Mouse (Mus musculus) cerebellum, adult 2 months (tissue): Measurements from ENCODE around the gene Olfr1506. TPM values are rescaled to one million over a fixed set of nuclear protein-coding genes. Genes with fewer than 3 reads are reported as not detected.
"Not testable (repeated sequence)": the region's sequence is repeated elsewhere in the genome, so short reads cannot be mapped to it uniquely, and the experiment has no call there.

Source experiments
- DNase-seq, 2 experiments: peaks; one replicate each; pipeline ENCODE4 v3.0.0; 2021
- H3K27ac ChIP-seq: fragments of 200-500 bp; 2 replicates; pipeline ENCODE4 v1.5.1; 2012; ENCODE audit warnings: low read length, control low read depth, inconsistent platforms; ENCODE audit not compliant: insufficient read depth
- H3K27me3 ChIP-seq: fragments of 200-500 bp; 2 replicates; pipeline ENCODE4 v1.6.1; 2012; ENCODE audit warnings: inconsistent platforms, mild to moderate bottlenecking, low read length, moderate library complexity; ENCODE audit not compliant: control insufficient read depth, insufficient read depth
- H3K4me1 ChIP-seq: fragments of 200-500 bp; 2 replicates; pipeline ENCODE4 v1.6.1; 2011; ENCODE audit warnings: low read length; ENCODE audit not compliant: control insufficient read depth, insufficient read depth
- H3K4me3 ChIP-seq: fragments of 200-500 bp; replicated peaks from 2 replicates; pipeline ENCODE3; 2011; ENCODE audit warnings: mild to moderate bottlenecking, low read depth, low read length, control low read depth; ENCODE audit not compliant: insufficient read depth
- CTCF ChIP-seq: fragments of 200-500 bp; IDR thresholded peaks from 2 replicates; pipeline ENCODE4 v1.5.1; 2011; ENCODE audit warnings: low read depth, mild to moderate bottlenecking, control low read depth, low read length, moderate library complexity, borderline replicate concordance; ENCODE audit not compliant: insufficient read depth
- POLR2A ChIP-seq: fragments of 200-500 bp; IDR thresholded peaks from 2 replicates; pipeline ENCODE4 v1.6.1; 2011; ENCODE audit warnings: low read length, control low read depth, borderline replicate concordance; ENCODE audit not compliant: insufficient read depth
- WGBS: fragments of 180-500 bp; shearing (Covaris S2); methylation state at CpG from one replicate; pipeline ENCODE4 v1.1.7; 2018; 5-methylcytosine and 5-hydroxymethylcytosine counted together
- polyA plus RNA-seq: library from polyadenylated mRNA; depleted of rRNA; stranded (reverse); fragments of >200 nt; gene quantifications from 2 replicates; pipeline ENCODE4 v1.2.3, GENCODE M21; 2012; rRNA removed

The Olfr1506 gene
- not detected in 2 replicates for polyA plus RNA-seq

DNA sequence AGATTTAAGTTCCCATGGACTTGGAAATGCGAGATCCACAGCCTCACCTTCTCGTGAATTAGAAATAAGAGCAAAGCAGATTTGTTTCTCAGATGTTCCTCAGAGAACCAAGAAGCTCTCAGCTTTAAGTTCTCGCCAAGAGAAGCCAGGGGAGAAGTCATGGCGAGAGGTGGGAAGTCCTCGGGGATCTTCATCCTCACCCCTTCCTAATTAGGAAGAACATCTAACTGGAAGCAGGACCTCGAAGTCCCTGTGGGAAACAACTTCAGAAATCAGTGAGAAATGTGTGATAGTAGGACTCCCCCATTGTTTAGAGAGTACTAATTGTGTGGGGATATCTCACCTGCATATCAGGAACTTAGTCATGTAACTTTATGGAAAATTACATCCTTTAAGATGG, at the start of gene Olfr1506:
Gene Olfr1506, minus strand, starts transcription at position 101 of the 400 bp plus-strand sequence.
- not testable (repeated sequence) for H3K4me3 ChIP-seq, H3K27ac ChIP-seq, H3K4me1 ChIP-seq, H3K27me3 ChIP-seq, DNase-seq
- no CpG with 5 or more reads among the region's 6 CpGs for WGBS

DNA sequence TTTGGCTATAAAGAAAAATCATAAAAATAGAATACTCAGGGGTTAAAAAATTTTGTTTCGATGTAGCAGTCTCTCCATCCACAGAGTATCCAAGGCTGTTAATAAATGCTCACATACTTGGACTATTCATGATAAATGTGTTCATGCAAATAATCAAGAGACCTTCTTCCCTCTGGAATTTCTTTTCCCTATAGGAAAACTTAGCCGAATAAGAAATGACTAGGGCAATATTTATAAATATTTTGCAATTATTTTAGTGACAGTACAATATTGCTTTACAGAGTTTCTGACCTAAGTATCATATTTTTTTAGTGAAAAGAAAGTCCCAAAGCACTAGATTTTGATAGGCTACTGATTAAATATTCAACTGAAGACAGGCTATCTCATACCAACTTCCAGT, 46.6 kb upstream of the Olfr1506 start, which contains the start of gene Olfr1271:
Gene Olfr1271, minus strand, starts transcription at position 101 of the 400 bp plus-strand sequence.
- no peak for DNase-seq
- no peak within 1 kb of the TSS for H3K27ac ChIP-seq
- 88% methylated on average over 2 of the region's 2 CpGs for WGBS
- TF ChIP-seq POLR2A: no peak
- no peak for TF ChIP-seq CTCF
- H3K4me3 ChIP-seq: no peak within 1 kb of the TSS
- H3K27me3 ChIP-seq: no peaks in the 10 kb centered on the region
- no peaks in the 10 kb centered on the region for H3K4me1 ChIP-seq

DNA sequence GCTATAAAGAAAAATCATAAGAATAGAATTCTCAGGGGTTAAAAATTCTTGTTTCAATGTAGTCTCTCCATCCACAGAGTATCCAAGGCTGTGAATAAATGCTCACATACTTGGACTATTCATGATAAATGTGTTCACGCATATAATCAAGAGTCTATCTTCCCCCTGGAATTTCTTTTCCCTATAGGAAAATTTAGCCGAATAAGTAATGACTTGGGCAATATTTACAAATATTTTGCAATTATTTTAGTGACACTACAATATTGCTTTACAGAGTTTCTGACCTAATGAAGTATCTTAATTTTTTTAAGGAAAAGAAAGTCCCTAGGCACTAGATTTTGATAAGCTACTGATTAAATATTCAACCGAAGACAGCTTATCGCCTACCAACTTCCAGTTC, 33.2 kb upstream of the Olfr1506 start, which contains the start of gene Olfr142:
Gene Olfr142, minus strand, starts transcription at position 101 of the 400 bp plus-strand sequence.
- Histone ChIP-seq H3K27me3 (no peaks in the 10 kb centered on the region), H3K4me3 (no peak within 1 kb of the TSS), H3K4me1 (no peaks in the 10 kb centered on the region), H3K27ac (no peak within 1 kb of the TSS)
- TF ChIP-seq CTCF (no peak), POLR2A (no peak)
- DNase-seq: no peak
- WGBS: 93% methylated on average over 4 of the region's 4 CpGs

DNA sequence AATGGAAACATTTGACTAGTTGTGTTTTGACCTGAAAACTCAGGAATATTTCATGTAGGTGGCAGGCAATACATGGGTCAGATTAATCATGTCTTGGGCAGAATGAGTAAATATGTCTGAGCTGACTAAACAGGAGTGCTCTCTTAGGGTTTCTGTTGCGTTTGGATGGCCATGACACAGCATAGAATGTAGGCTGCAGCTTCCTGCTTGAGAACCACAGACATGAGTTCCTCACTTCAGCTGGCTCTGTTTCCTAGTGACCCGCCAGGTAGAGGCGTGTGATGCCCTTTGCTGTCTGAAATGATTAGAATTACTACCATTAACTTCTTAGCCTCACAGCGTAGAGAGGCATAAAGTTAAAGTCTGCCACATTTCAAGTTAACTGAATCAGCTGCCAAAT, 24.7 kb downstream of the Olfr1506 start:
- not testable (repeated sequence) for DNase-seq, H3K27me3 ChIP-seq, H3K4me1 ChIP-seq, H3K27ac ChIP-seq, H3K4me3 ChIP-seq
- no CpG with 5 or more reads among the region's 4 CpGs for WGBS

DNA sequence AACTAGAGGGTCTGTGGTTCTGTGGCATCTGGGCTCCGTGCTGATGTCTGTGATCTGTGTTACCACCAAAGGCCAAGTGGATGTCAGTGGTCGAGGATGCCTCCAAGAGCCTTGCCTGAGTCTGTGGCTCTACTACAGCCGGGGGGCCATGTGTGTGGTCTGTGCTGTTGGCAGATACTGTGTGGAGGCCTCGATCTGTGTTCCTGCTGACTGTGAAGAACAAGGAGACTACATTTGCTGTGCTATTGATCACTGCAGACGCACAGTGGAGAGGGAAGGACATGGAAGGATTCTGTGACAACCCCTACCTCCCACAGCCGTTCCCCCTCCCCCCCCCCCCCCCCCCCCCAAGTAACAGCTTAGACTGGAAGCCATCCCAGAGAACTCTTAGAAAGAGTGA, 29.0 kb downstream of the Olfr1506 start:
- H3K4me3 ChIP-seq, H3K27ac ChIP-seq, H3K4me1 ChIP-seq, H3K27me3 ChIP-seq, DNase-seq: not testable (repeated sequence)
- WGBS: no CpG with 5 or more reads among the region's 6 CpGs

DNA sequence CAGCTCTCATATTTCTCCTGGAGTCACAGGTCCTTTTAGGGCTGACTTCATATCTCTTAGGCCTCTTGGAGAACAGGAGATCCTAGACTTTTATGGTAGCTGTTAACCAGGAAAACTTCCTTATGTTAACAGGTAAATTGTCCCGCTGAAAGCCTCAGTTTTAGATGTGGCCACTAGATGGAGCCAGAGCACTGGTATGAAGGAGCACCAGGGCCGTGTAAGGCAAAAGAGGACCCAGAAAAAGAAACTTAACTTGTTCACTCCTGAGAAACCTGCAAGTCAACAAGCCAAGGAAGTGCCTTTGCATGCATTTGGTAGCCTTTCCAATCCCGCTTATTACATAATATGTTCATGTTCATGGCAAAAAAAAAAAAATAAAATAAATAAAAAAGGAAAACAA, 29.5 kb downstream of the Olfr1506 start:
- WGBS: no CpG with 5 or more reads among the region's 3 CpGs
- not testable (repeated sequence) for H3K4me1 ChIP-seq, H3K27ac ChIP-seq, H3K27me3 ChIP-seq, H3K4me3 ChIP-seq, DNase-seq

DNA sequence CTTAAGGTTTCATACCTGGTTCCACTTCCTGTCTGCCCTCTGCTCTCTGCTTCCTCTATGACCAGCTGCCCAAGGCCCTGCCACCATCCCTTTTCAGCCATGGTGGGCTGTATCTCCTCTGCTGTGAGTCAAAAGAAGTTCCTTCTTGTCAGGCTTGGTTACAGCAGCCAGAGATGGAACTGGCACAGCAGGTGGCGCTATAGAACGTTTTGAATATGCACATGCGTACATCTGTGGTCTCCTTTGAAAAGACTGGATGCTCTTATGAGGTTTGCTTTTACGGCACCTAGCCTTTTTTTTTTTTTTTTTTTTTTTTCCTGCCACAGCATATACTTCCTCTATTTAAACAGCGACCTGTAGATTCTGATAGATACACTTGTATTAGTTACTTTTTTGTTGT, 37.2 kb downstream of the Olfr1506 start:
- not testable (repeated sequence) for DNase-seq, H3K27ac ChIP-seq, H3K27me3 ChIP-seq, H3K4me3 ChIP-seq, H3K4me1 ChIP-seq
- WGBS: no CpG with 5 or more reads among the region's 5 CpGs

DNA sequence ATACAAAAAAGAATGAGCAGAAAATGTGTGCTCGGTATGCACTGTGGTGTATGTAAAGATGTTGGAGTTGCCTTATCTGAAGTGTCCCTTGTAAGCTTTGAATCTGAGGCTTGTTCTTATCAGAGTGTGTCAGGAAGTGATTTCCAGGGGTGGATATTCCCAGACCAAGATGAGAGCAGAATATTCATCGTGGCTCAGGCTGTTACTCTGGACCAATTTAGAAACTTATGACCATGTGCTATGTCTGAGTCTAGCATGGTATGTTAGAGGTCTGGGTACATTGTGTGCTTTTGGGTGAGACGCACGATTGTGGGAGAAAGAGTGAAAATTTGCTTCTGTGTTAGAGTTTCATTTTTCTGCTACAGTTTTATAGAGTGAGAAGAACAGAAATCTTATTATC, 38.2 kb downstream of the Olfr1506 start:
- H3K4me3 ChIP-seq, DNase-seq, H3K27ac ChIP-seq, H3K27me3 ChIP-seq, H3K4me1 ChIP-seq: not testable (repeated sequence)
- no CpG with 5 or more reads among the region's 4 CpGs for WGBS

Other genes with a start within 250 kb of the Olfr1506 start
- gene Olfr1261, start 233.3 kb downstream of the Olfr1506 start, polyA plus RNA-seq: not detected in 2 replicates
- gene Olfr1262, start 224.3 kb downstream of the Olfr1506 start, polyA plus RNA-seq: not detected in 2 replicates
- not detected in 2 replicates for gene Olfr1263, start 212.4 kb downstream of the Olfr1506 start, polyA plus RNA-seq
- gene Olfr1264, start 198.9 kb downstream of the Olfr1506 start, polyA plus RNA-seq: not detected in 2 replicates
- not detected in 2 replicates for gene Olfr1265, start 189.2 kb downstream of the Olfr1506 start, polyA plus RNA-seq
- not detected in 2 replicates for gene Olfr140, start 160.9 kb downstream of the Olfr1506 start, polyA plus RNA-seq
- gene Olfr1269, start 103.1 kb downstream of the Olfr1506 start, polyA plus RNA-seq: not detected in 2 replicates
- not detected in 2 replicates for gene Olfr32, start 82.2 kb downstream of the Olfr1506 start, polyA plus RNA-seq
- not detected in 2 replicates for gene Olfr1270, start 71.4 kb downstream of the Olfr1506 start, polyA plus RNA-seq
- not detected in 2 replicates for gene Olfr142, start 33.1 kb upstream of the Olfr1506 start, polyA plus RNA-seq
- gene Olfr1271, start 46.5 kb upstream of the Olfr1506 start, polyA plus RNA-seq: not detected in 2 replicates
- gene Olfr1272, start 68.3 kb upstream of the Olfr1506 start, polyA plus RNA-seq: not detected in 2 replicates
- gene Gm13769, start 97.7 kb upstream of the Olfr1506 start, polyA plus RNA-seq: not detected in 2 replicates
- gene Olfr1274-ps, start 174.2 kb upstream of the Olfr1506 start, polyA plus RNA-seq: not detected in 2 replicates